Mouse (Mus musculus) CD4-positive, CD25-positive, alpha-beta regulatory T cell, adult 4 months (primary cell): ENCODE results near the gene Olfr806. TPM values are rescaled to one million over a fixed set of nuclear protein-coding genes. Genes with fewer than 3 reads are reported as not detected.

ENCODE experiments used
- ATAC-seq: one replicate; pipeline ENCODE4 v1.8.0; 2017
- polyA plus RNA-seq, 2 experiments: library from polyadenylated mRNA; unstranded; fragments of 100-300 nt; shearing (Covaris generic); gene quantifications; one replicate each; pipeline ENCODE4 v1.2.1; 2017

Olfr806 gene
- polyA plus RNA-seq, result not detected

DNA sequence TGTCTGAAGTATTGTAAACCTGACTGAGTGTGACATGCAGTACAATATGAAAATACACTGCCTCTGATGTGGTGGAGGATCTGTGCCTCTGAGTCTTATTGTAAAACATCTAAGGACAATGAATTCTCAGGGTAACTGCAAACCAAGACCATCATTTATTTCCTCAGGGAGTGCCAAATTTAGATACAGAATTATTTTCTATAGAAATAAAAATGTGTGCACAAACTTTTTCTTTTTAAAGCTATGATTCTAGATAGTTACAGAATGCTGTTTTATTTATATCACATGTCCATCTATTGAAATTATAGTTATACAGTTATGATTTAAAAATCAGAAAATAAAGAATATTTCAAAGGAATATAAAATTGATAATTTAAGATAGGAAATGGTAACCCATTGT is at the start of gene Olfr806:
TSS of gene Olfr806 (minus strand) at position 101 of the 400 bp plus-strand sequence.
- no peak for ATAC-seq

GRCm38 (mm10) chr10:129778123-129778522 is 36.4 kb upstream of the Olfr806 start:
- no peak for ATAC-seq

- ATAC-seq, result no peak
Observed at GRCm38 (mm10) chr10:129774338-129774737, 32.6 kb upstream of the Olfr806 start, which contains the start of gene Olfr809. TSS of gene Olfr809 (plus strand) at chr10:129774638.

DNA sequence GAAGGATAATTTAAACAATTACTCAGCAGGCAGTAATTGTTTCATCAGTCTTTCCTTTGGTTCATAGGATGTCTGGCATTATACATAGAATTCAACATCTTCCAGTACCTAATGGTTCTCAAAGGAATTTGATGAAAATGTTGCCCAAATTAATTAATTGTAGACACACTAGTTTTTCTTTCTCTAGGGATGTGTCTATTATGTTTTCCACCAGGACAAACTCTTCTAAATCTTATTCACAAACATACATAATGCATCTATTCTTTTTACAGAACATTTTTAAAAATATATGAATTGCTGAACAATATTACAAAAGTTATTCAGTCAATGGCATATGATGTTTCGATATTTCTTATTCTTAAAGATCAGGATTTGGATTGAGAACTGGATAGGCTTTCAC is 23.5 kb upstream of the Olfr806 start, which contains the start of gene Olfr808:
TSS of gene Olfr808 (plus strand) at position 301 of the 400 bp plus-strand sequence.
- no peak for ATAC-seq

GRCm38 (mm10) chr10:129757693-129758092 is 16.0 kb upstream of the Olfr806 start, which contains the start of gene Olfr807:
TSS of gene Olfr807 (minus strand) at chr10:129757793.
- no peak for ATAC-seq

GRCm38 (mm10) chr10:129729275-129729674 is 12.4 kb downstream of the Olfr806 start, which contains the start of gene Olfr805:
TSS of gene Olfr805 (minus strand) at chr10:129729375.
- ATAC-seq, result no peak

DNA sequence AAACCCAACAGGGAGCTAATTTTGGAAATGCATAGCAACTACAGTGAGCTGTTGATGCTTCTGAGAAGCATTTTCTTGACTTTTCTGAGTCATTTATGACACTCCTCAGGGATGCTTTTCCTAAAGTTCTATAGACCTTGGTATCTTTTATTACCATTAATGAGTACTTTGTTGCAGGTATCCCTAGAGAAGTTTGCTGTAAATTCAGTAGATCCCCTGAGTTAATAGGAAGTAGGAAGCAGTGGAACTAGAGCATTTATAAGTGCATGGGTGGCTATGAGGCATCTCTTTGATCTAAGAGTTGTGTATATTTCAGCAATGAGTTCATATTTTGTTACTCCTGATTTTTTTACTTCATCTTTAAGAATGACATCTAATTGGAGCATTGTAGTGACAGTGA is 38.8 kb downstream of the Olfr806 start, which contains the start of gene Olfr804:
TSS of gene Olfr804 (plus strand) at position 301 of the 400 bp plus-strand sequence.
- no peak for ATAC-seq

DNA sequence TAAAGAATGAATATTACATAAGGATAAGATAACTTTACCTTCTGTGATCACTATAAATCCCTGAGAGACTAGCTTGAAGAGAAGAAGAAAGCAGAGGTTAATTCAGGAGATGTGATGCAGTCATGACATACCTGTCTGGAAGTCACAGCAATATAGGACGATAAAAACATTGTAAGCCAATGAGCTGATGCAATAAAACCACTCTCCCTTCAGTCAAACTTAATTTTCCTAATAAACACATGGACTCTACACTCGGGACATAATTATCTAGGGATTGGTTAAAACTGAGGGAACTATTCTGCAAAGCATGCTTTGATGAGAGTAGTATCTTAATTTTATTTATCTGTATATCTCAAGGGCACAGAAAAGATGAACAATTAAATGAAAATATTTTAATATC is 47.5 kb downstream of the Olfr806 start, which contains the start of gene Olfr803:
TSS of gene Olfr803 (minus strand) at position 101 of the 400 bp plus-strand sequence.
- ATAC-seq, result no peak

DNA sequence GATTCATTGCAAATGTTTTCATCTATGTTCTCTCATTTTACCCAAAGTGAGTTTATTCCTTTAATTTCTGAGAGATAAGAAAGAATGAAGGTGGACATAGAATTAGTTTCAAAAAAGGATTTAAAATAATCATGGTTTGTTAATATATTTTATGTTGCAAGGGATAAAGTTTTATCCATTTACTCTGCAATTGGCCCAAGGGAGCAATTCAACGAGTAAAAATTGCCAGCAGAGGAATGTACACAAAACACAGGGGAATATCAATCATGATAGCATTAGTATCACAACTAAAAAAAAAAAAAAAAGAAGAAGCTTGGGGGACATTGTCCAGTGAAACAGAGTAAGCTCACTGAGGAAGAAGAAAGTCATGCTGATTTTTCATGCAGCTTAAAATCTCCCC is 53.7 kb downstream of the Olfr806 start, which contains the start of gene Olfr802:
TSS of gene Olfr802 (minus strand) at position 101 of the 400 bp plus-strand sequence.
- ATAC-seq, result no peak

Other genes starting within 250 kb of the Olfr806 start
- not detected for gene Olfr790, start 243.4 kb downstream of the Olfr806 start, polyA plus RNA-seq
- not detected for gene Olfr791, start 220.1 kb downstream of the Olfr806 start, polyA plus RNA-seq
- not detected for gene Olfr792, start 202.8 kb downstream of the Olfr806 start, polyA plus RNA-seq
- gene Olfr794, start 174.3 kb downstream of the Olfr806 start, polyA plus RNA-seq, result not detected
- gene Olfr796, start 129.4 kb downstream of the Olfr806 start, polyA plus RNA-seq, result not detected
- gene Olfr798, start 114.0 kb downstream of the Olfr806 start, polyA plus RNA-seq, result not detected
- not detected for gene Olfr799, start 104.4 kb downstream of the Olfr806 start, polyA plus RNA-seq
- not detected for gene Olfr800, start 84.2 kb downstream of the Olfr806 start, polyA plus RNA-seq
- gene Olfr801, start 68.1 kb downstream of the Olfr806 start, polyA plus RNA-seq, result not detected
- gene Olfr802, start 53.8 kb downstream of the Olfr806 start, polyA plus RNA-seq, result not detected
- gene Olfr803, start 47.6 kb downstream of the Olfr806 start, polyA plus RNA-seq, result not detected
- not detected for gene Olfr804, start 38.7 kb downstream of the Olfr806 start, polyA plus RNA-seq
- gene Olfr805, start 12.5 kb downstream of the Olfr806 start, polyA plus RNA-seq, result not detected
- gene Olfr807, start 15.9 kb upstream of the Olfr806 start, polyA plus RNA-seq, result not detected
- not detected for gene Olfr808, start 23.6 kb upstream of the Olfr806 start, polyA plus RNA-seq
- not detected for gene Olfr809, start 32.7 kb upstream of the Olfr806 start, polyA plus RNA-seq
- not detected for gene Olfr810, start 53.0 kb upstream of the Olfr806 start, polyA plus RNA-seq
- gene Olfr811, start 62.5 kb upstream of the Olfr806 start, polyA plus RNA-seq, result not detected
- not detected for gene Olfr812, start 104.2 kb upstream of the Olfr806 start, polyA plus RNA-seq
- not detected for gene Olfr813, start 113.4 kb upstream of the Olfr806 start, polyA plus RNA-seq
- under 1 TPM in 1 of 2 experiments, not detected in 1; 0.11 TPM for gene Olfr814, start 137.9 kb upstream of the Olfr806 start, polyA plus RNA-seq
- not detected for gene Olfr815, start 163.9 kb upstream of the Olfr806 start, polyA plus RNA-seq
- gene Olfr816, start 173.7 kb upstream of the Olfr806 start, polyA plus RNA-seq, result not detected
- not detected for gene Olfr818, start 207.2 kb upstream of the Olfr806 start, polyA plus RNA-seq
- not detected for gene Olfr819, start 225.3 kb upstream of the Olfr806 start, polyA plus RNA-seq
- gene Olfr247, start 234.2 kb upstream of the Olfr806 start, polyA plus RNA-seq, result not detected
- gene Gm10310, start 243.1 kb upstream of the Olfr806 start, polyA plus RNA-seq, result under 1 TPM in 1 of 2 experiments, not detected in 1; 0.07 TPM